Mouse (Mus musculus): ENCODE measurements around the gene Sbf1. TPM values are rescaled to one million over a fixed set of nuclear protein-coding genes. Genes with fewer than 3 reads are reported as not detected.

The Sbf1 gene
- polyA plus RNA-seq (2017; shearing (Covaris generic)): 100 to 1,000 TPM; 129 to 163 TPM

DNA sequence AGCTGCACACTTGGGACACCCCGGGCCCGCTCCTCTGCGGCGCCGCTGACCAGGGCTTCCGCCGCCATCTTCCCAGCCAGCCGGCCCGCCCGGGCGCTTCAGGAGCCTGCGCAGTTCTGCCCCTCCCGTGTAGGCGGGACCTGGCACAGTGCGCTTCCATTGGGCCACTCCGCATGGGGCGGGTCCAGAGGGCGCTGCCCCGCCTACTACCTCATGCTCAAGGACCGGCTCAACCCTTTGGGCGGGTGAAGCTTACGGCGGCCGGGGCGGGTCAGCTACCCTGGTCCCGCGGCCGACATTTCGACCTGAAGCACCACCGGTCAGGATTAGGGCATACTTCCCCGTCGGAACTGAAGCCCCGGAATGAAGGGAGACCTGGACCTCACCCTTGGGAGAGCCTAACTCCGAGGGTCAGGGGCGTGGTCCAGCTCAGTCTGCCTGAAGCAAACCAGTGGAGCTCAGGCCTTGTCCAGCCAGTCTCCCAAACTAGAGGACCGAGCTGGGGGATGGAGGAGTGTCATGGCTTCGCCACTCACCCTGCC, at the start of gene Sbf1:
Gene Sbf1, minus strand, starts transcription at position 122 of the 542 bp plus-strand sequence.

DNA sequence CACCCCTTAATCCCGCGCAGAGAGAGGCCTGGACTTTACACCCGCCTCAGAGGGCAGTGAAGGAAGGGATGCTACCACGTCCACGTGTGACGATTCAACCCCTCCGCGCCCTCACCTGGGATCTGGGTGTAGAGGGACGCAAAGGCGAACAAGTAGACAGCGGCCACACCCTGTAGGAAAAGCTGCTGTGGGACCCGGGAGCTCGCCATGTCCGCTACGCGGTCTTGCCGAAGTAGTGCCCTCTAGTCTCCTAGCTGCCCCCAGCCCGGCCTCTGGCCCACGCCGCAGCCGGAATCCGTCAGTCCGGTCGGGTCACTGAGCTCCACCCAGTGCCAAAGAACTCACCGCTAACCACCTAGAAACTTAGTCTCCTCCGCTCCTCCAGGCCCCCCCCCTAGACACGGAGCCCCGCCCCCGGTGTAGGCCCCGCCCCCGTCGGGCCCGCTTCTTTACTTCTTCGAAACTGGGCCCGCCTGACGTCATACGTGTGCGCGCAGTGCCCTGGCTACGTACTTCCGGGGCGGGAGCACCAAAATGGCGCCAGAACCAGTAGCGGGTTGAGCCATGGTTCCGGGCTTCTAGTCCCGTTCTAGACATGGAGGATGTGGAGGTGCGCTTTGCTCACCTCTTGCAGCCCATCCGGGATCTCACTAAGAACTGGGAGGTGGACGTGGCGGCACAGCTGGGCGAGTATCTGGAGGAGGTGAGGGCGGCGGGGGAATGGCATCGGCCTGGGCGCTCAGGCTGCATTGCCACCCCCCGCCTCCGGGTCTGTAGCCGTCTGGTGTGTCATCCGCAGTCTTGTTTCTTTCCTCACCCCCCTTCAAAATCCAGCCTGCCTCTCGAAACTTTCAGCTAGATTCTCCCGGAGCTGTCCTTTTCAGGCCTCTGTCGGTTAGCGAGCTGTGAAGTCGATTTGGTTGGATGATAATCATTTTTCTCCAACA, 40.4 kb upstream of the Sbf1 start, which contains the start of the genes Lmf2 and Ncaph2:
Gene Lmf2, minus strand, starts transcription at position 419 of the 947 bp plus-strand sequence.
Gene Ncaph2, plus strand, starts transcription at position 479 of the 947 bp plus-strand sequence.

GRCm38 (mm10) chr15:89334271-89334670, 19.2 kb upstream of the Sbf1 start, which contains the start of gene Miox:
TSS of gene Miox (plus strand) at chr15:89334398.

GRCm38 (mm10) chr15:89322670-89323522, 7.8 kb upstream of the Sbf1 start, which contains the start of gene Adm2:
TSS of gene Adm2 (plus strand) at chr15:89322720.

Other genes starting within 250 kb of the Sbf1 start
- gene Trabd, start 240.2 kb downstream of the Sbf1 start, polyA plus RNA-seq (2017; shearing (Covaris generic)): 10 to 100 TPM; 64.8 to 70.6 TPM
- gene Selenoo, start 226.2 kb downstream of the Sbf1 start, polyA plus RNA-seq (2017; shearing (Covaris generic)): 10 to 100 TPM; 34.8 to 38.1 TPM
- 10 to 100 TPM; 16.4 to 18.9 TPM for gene Tubgcp6, start 192.2 kb downstream of the Sbf1 start, polyA plus RNA-seq (2017; shearing (Covaris generic))
- 10 to 100 TPM; 26.7 to 34.8 TPM for gene Hdac10, start 186.6 kb downstream of the Sbf1 start, polyA plus RNA-seq (2017; shearing (Covaris generic))
- gene Mapk12, start 174.6 kb downstream of the Sbf1 start, polyA plus RNA-seq (2017; shearing (Covaris generic)): 1 to 10 TPM in 1 of 2 experiments, under 1 TPM in 1; 0.79 to 1.2 TPM
- gene Mapk11, start 165.7 kb downstream of the Sbf1 start, polyA plus RNA-seq (2017; shearing (Covaris generic)): 10 to 100 TPM; 37.3 to 55.9 TPM
- gene Plxnb2, start 134.5 kb downstream of the Sbf1 start, polyA plus RNA-seq (2017; shearing (Covaris generic)): 1 to 10 TPM; 2.0 to 2.7 TPM
- gene Dennd6b, start 118.8 kb downstream of the Sbf1 start, polyA plus RNA-seq (2017; shearing (Covaris generic)): 10 to 100 TPM; 19.1 TPM
- 10 to 100 TPM; 22.0 to 22.6 TPM for gene Ppp6r2, start 103.8 kb downstream of the Sbf1 start, polyA plus RNA-seq (2017; shearing (Covaris generic))
- not detected for gene Adm2, start 7.4 kb upstream of the Sbf1 start, polyA plus RNA-seq (2017; shearing (Covaris generic))
- 1 to 10 TPM in 1 of 2 experiments, not detected in 1; 1.0 TPM for gene Miox, start 19.1 kb upstream of the Sbf1 start, polyA plus RNA-seq (2017; shearing (Covaris generic))
- 10 to 100 TPM; 42.1 to 65.9 TPM for gene Lmf2, start 40.3 kb upstream of the Sbf1 start, polyA plus RNA-seq (2017; shearing (Covaris generic))
- gene Ncaph2, start 40.4 kb upstream of the Sbf1 start, polyA plus RNA-seq (2017; shearing (Covaris generic)): 100 to 1,000 TPM; 146 to 155 TPM
- gene Sco2, start 58.5 kb upstream of the Sbf1 start, polyA plus RNA-seq (2017; shearing (Covaris generic)): 1 to 10 TPM; 8.1 to 8.4 TPM
- gene Tymp, start 61.7 kb upstream of the Sbf1 start, polyA plus RNA-seq (2017; shearing (Covaris generic)): 1 to 10 TPM in 1 of 2 experiments, under 1 TPM in 1; 0.50 to 1.5 TPM
- gene Odf3b, start 64.0 kb upstream of the Sbf1 start, polyA plus RNA-seq (2017; shearing (Covaris generic)): 1 to 10 TPM in 1 of 2 experiments, under 1 TPM in 1; 0.93 to 1.6 TPM
- gene Klhdc7b, start 69.6 kb upstream of the Sbf1 start, polyA plus RNA-seq (2017; shearing (Covaris generic)): under 1 TPM in 1 of 2 experiments, not detected in 1; 0.18 TPM
- under 1 TPM in 1 of 2 experiments, not detected in 1; 0.64 TPM for gene Syce3, start 95.2 kb upstream of the Sbf1 start, polyA plus RNA-seq (2017; shearing (Covaris generic))
- gene Cpt1b, start 110.6 kb upstream of the Sbf1 start, polyA plus RNA-seq (2017; shearing (Covaris generic)): under 1 TPM; 0.16 to 0.29 TPM
- 1 to 10 TPM; 5.8 to 7.9 TPM for gene C730034F03Rik, start 114.3 kb upstream of the Sbf1 start, polyA plus RNA-seq (2017; shearing (Covaris generic))
- under 1 TPM in 1 of 2 experiments, not detected in 1; 0.20 TPM for gene Gm44502, start 114.4 kb upstream of the Sbf1 start, polyA plus RNA-seq (2017; shearing (Covaris generic))
- gene Chkb, start 114.6 kb upstream of the Sbf1 start, polyA plus RNA-seq (2017; shearing (Covaris generic)): 10 to 100 TPM; 93.2 to 94.4 TPM
- gene Mapk8ip2, start 138.6 kb upstream of the Sbf1 start, polyA plus RNA-seq (2017; shearing (Covaris generic)): under 1 TPM; 0.11 to 0.21 TPM
- gene Arsa, start 162.1 kb upstream of the Sbf1 start, polyA plus RNA-seq (2017; shearing (Covaris generic)): 10 to 100 TPM in 1 of 2 experiments, 1 to 10 TPM in 1; 9.6 to 18.0 TPM
- gene Shank3, start 184.3 kb upstream of the Sbf1 start, polyA plus RNA-seq (2017; shearing (Covaris generic)): under 1 TPM in 1 of 2 experiments, not detected in 1; 0.49 TPM

Measured in activated CD4-positive, CD25-positive, alpha-beta regulatory T cell (primary cell).